Mouse (Mus musculus): ENCODE results near the gene Vgll4.

The Vgll4 gene

DNA sequence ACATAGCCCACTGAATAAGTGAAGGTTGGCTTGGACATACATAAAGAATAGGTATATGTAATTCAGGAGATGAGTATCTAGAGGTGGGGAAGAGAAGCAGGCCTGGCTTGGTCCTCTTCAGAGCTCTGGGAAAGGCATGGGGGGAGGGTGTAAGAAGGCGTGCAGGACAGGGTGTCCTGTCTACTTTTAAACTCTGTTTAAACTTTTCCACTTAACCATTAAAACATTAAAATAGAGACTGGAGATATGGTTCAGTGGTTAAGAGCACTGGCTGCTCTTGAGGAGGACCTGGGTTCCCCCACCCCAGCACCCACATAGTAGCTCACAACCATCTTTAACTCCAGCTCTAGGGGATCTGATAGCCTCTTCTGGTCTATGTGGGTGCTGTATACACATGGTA is 3.2 kb upstream of the Vgll4 start:
- DNase-seq: no peak

DNA sequence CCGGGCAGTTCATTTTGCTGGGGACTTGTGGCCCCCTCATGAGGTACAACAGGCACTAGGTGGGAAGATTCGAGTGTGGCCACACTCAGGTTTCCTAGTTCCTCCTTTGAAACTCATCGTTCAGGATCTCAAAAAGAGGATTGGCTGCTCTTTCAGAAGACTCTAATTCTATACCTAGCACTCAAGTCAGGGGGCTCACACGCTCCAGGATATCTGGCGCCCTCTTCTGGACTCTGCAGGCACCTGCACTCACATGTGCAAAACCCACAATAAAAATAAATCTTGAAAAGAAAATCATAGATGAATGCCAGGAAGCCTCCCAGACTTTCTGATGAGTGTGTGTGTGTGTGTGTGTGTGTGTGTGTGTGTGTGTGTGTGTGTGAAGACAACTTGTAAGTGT is 1.1 kb upstream of the Vgll4 start:
- DNase-seq: peak; percentile 44 to 46

DNA sequence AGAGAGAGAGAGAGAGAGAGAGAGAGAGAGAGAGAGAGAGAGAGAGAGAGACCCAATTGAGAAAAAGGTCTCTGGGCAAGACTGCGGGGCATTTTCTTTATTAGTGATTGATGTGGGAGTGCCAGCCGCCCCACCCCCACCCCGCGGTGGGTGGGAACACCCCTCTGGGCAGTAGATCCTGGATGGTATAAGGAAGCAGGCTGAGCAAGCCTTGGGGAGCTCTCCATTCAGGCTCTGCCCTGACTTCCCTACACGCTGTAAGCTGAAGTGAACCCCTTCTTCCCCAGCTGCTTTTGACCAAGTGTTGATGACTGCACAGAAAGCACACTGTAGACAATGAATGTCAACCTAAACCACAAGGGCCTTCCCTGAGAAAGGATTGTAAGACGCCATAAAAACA is 592 bp upstream of the Vgll4 start:
- DNase-seq: no peak

DNA sequence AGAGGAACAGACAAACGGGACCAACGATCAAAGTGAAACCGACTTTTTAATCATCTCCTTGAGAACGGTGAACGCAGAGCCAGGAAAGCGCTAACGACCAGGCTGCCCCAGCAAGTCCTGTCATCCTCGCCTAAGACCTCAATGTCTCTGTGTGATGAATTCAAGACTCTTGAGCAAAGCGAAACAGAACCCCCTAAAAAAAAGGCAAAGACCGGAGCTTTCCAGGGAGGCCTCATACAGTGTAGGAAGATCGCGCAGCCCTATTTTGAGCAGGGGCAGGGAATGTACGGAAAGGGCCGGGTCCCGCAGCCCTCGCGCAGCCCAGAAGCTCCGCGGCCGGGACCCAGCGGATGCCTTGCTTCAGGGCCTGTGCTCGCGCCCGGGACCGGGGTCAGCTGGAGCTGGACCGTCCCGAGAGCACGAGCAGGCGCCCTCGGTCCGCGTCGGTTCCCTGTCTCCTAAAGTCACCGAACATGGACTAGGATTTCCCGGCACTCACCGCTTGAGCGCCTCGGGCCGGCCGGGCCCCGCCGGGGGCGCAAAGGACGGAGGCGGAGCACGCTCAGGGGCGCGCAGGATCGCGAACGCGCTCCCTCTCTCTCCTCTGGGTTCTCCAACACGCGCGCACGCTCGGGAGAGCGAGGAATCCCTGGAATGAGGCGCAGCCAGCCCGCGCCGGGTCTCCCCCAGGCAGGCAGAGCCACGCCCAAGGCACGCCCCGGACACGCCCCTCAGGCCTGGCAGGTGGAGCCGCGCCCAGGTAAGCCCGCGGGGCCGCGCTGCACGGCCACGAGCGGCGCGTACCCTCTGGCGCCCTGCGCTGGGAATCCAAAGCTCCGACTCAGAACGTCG is 1.2 kb downstream of the Vgll4 start:
- DNase-seq: peak; percentile 62 to 66

DNA sequence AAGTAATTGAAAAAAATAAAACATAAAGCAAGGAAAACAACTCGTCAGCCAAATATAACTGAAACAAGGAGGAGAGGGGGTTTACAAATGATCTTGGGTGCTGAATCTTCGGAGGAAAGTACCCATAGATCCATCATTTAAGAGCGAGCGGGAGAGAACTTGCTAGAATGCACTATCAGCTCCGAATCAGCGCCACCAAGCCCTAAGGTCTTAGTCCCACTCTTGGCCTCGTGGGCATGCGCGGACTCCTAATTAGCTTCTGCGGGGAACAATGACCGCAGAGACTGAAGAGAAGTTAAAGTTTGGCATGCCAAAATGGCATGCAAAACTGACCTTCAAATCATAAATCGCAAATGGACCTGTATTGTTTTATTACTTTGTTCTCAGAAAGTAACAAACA is 2.2 kb downstream of the Vgll4 start:
- no peak for DNase-seq

DNA sequence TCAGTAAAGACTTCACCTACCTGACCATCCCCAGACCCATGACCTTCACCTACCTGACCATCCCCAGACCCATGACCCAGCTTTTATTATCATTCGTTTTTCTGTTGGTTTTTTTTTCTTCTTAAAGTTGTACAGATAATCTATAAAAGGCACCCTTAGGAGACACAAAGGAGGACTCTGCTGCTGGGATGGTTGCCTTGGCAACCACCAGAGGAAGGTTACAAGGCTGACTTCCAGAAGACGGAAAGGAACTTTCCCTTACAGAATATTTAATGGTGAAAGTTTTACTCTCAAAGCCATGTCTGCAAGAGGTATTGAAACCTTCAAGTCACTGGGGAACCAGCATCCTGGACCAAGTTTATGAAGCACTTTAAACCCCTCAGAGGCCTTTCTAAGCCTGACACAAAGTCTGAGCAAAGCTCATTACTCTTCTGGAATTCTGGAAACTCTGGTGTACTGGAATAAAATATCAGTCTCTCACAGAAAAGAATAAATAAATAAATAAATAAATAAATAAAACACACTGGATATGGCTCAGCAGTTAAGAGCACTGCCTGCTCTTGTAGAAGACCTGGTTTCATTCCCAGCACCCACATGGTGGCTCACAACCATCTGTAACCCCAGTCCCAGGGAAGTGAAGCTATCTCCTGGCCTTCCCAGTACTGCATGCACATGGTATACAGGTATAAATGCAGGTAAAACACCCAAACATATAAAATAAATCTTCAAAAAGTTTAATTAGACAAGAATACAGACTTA is 3.2 kb downstream of the Vgll4 start:
- no peak for DNase-seq

DNA sequence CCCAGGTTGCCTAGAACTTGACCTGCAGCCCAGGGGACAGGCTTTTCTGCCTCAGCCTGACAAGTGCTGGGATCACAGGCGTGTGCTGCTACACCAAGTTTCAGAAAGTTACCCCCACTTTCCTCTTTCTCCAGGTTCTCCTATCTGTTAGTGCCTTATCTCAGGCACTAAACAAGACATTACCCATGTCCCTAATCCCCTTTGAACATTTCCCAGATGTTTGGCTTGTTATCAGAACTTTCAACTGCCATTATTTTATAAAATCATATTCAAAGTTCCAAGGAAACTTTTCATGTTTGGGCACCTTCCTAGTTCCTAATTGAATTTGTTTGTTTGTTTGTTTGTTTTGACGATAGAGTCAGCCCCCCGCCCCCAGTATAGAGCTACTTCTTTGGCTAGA is 4.0 kb downstream of the Vgll4 start:
- no peak for DNase-seq

DNA sequence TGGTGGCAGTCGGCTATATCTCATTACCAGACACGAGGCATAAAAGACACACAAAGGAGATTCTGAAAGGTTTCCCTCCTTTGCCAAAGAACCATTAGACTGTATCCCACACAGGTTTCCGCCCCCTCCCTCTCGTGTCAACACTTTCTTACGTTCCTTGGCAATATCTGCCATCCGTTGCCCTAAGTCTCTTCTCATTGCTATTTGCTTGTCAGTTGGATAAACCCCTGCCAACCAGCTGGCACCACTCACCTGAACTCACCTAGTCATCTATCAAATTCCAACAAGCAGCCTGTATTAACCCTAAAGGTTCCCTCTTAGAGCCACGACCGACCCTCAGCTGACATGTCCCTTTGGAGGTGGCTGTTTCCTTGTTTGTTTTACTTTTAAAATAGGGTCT is 4.4 kb downstream of the Vgll4 start:
- no peak for DNase-seq

DNA sequence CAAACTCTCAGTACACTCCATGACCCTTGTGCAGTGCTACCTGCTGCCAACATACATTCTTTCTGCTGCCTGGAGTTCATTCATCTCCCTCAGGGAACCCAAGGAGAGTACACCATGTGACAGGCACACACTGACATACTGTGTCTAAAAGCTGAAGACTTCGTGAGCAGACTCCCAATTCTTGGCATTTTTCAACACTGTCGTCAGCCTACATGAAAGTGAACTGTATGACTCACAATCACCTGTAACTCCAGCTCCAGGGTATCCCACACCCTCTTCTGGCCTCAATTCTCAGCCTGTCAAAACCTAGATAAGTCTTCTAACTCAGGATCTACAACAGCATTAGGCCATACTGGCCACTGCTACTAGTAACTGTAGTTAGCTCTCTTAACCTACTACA is 5.6 kb downstream of the Vgll4 start:
- DNase-seq: no peak

DNA sequence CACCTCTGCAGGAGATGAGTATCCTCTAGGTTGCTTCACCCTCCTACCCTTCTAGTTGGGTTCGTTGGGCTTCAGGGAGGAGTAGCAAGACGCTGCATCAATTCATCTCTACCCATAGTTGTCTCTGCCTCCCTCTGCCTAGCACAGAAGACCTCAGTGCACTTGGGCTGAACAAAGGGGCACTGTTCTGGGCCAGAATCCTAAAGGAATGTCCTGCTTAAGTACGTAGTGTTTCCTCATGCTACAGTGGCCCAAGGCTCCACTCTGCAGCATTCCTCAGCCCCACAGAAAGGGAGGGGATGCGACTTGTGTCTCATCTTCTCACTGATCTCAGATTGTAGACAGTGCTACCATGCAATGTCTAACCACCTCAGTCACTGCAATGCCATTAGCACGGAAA is 6.2 kb downstream of the Vgll4 start:
- no peak for DNase-seq

DNA sequence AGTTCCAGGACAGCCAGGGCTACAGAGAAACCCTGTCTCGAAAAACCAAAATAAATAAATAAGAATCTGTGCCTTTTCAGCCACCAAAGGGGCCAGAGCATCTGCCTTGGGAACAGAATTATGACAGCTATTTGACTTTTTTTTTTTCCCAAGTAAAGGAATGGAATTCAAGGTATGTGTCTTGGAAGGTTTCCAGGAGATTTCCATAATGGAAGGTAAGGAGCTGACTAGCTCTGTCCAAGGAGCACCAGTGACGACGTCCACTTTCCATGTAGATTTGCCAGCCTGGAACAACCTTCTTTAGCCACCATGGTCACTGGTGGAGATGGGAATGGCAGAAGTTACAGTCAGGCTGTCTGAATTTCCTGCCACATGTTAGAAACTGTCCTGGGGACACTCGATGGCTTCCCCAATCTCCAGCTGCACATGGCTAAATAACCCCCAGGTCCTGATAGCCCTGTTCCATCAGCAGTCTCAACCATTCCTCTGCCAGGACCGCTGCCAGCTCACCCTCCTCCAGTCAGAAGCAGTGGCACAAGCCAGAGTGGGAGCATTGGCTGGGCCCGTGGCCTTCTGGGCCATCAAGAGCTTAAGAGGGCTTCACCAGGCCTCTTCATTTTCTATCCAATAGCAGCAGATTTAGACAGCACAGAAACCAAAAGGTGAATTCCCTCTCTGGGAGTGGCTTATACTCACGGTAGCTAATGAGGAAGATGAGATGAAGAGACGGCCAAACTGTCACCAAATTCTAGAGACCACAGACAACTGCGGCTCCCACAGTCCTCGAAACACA is 8.3 kb downstream of the Vgll4 start:
- no peak for DNase-seq

DNA sequence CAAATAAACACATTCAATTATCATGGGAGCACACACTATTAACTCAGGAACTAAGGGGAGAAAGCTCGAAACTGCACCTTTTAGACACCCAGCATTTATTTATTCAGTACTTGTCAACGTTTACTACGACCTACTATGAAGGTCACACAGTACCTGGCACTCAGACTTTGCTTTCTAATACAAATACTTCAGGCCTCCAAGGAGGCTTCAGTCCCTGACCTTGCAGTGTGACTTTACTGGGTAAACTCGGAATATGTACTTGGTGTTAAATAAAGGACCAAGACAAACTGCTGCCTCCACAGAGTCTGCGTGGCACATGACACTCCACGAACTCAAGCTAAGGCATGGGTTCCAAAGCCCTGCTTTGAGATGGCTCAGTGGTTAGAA is 10.8 kb downstream of the Vgll4 start:
- DNase-seq: no peak

DNA sequence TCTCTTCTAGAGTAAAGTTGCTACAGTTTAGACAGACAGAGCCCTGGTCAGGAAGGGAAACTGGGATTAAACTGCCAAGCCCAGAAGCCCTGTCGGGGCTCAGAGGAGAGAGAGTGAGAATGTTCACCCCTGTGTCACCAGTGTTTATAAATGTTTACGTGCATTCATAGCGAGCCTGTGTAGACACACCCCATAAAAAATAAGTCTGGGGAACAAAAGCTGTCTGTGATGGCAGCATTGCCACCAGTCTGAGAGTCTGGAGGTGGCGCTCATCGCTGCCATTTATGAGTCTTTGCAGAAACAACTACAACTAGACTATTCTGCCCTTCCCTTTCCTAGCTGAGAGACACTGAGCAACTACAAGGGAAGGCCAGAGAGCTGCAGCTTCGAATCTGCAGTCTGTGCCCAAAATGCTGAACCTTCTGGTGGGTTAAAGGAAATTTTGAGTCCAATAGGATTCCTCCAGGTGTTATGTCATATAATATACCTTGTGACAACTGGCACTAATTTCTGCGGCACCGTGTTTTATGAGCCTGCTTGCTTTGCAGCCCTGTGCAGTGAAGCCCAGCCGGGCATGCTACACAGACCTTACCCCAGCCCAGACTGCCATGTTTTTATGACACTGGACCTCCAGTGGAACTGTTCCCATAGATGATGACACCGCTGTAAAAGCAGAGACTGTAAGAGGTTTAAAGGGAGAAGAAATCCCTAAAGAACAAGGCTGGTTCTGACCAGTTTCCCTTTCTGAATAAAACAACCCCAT is 11.4 kb downstream of the Vgll4 start:
- DNase-seq: no peak

DNA sequence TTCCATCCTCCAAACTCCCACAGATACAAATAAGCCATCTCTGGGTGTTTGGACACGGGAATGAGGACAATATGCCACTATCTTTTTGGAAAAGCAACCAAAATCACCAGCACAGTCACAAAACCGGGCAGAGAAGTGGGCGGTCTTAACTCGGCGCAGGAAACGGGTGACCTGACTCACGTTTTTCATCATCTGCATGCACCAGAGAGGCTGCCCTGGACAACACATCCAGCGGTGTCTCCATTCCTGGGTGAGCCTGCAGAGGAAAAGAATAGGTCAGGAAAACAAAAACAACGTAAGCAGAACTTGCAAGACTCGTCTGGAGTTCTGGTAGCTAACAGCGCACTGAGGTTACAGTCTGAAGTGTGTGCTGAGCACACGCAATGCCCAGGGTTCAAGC is 12.0 kb downstream of the Vgll4 start:
- no peak for DNase-seq

DNA sequence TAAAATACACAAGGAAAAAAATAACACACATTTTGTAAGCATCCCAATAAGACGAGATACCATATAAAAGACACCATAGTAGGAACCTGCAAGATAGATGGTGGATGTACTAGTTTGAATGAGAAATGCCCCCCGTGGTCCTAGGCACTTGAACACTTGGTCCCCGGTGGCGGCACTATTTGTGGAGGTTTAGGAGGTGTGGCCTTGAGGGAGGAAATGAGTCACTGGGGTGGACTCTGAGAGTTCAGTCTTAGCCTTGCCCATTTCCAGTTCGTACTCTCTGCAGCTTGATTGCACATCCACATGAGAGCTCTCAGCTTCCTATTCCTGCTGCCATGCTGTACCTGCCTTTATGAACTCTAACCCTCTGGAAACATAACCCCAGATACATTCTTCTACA is 15.3 kb downstream of the Vgll4 start:
- no peak for DNase-seq

DNA sequence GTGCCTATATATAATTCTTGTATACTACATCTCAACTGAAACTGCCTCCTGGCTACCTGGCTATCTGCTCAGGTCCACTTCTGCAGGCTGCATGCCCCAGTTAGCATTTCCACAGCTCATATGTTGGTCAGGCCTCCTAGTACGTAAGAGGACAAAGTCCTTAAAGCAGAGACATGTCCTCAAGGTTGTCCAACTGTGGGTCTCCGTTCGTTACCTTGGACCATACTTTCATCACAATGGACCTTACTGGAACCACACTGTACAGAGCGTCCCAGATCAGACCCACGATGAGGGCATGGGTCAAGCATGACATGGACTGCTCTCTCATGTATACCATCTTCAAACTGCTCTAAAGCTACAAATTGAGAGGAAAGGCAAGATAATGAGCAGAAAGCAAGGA is 16.2 kb downstream of the Vgll4 start:
- no peak for DNase-seq

DNA sequence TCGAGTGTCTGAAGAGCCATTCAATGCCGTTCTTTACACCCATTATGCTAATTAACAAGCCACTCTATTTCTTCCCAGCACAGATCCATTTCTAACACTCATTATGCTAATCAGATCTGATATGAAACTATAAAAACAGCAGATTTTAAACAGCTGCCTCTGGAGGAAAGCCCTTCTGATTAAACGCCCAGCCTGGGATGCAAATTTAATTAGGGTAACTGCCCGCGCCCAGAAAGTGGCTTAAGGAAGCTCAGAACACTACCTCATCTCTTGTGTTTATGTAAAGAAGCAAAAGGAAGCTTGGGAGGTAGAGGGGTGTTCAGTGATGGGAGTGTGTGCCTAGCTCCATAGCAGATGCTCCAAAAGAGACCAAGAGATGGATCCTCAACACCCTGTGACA is 17.4 kb downstream of the Vgll4 start:
- no peak for DNase-seq

DNA sequence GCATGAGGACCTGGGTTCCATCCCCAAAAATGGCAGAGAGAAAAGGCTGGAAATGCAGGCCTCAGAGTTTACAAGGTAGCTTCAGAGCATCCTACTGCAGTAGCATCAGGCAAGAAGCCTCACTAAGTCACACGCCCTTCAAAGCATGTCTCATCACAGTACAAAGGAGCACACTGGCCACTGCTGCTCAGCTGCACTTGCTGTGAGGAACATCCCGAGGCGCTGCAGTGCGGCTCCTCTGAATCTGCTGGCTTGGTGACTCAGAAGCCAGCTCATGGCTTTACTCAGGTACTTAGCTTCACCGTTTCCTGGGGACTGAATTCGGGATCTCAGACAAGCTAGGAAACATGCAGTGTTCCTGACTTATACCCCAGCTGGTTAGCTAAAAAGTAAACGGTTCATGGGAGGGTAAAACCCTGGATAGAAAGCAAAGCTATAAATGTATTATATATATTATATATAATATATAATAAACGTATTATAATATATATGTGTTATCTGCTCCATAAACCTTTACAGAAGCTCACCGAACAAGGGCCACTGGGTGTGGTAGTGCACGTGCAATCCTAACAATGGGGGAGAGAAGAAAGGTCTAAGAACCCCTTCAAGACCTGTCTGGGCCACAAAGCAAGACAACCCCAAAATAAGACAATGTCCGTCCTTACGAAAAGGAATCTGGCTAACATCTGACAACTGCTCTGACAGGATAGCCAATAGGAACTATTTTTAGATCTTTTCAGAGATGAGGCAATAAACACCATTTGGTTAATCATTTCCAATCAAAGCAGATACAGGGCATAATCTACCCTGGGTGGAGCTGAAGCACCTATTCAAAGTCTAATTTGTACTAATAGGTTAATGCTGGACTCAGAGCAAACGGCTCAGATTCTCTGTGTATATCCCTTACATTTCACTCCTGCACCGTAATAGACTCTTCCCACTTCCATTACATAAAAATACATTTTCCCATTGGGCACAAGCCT is 25.0 kb downstream of the Vgll4 start:
- no peak for DNase-seq

DNA sequence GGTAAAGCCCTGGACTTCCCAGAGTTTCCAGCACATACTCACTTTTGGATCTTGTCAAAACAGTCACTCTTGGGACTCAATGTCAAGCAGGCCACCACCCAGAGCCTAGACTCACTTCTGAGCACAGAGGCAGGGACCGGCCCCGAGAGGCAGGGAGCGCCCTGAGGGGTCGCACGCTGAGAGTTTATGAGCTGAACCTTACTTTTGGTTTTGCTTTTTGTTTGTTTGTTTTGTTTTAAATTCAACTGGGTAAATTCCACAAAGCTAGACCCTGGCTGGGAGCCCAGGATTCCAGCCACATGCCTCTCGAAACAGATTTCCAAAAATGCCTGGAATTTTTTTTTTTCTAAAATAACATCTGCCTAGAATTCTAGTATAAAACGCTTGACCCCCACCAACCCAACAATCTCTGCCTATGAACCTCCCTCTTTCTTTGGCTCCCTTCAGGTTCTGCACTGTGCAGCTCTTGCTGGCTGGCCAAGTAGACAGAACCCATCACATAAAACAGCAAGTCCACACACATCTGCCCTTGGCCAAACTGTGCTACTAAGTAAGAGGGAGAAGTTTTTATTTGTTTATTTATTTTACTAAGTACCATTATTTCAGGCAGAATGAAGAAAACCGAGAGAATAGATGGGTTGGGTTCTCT is 28.5 kb downstream of the Vgll4 start:
- no peak for DNase-seq

DNA sequence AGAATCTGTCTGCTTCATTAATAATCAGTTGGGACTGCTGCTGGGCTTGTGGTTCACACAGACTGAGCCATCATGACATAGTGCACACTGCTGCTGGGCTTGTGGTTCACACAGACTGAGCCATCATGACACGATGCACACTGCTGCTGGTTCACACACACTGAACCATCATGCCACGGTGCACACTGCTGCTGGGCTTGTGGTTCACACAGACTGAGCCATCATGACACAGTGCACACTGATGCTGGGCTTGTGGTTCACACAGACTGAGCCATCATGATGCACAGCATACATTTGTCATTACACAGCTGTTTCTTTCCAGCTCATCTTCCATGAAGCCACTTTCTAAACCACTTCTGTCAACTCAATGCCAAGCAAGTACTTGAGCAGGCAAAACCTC is 30.1 kb downstream of the Vgll4 start:
- no peak for DNase-seq

DNA sequence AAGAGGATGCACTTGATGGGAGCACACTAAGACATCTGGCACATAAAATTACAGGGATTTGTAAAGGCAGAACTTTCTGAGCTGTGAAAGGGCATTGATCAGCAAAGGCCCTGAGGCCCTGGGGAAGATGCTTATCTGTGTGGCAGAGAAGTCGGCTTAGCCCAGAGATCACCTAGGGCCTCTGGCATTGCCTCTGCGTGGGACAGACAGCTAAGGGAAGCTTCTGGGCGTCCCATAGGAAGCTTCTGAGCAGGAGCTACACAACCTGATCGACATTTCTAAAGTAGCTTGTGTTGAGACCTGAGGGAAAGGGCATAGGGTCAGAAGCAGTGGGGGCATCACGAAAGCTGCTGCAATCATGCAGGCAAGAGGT is 32.9 kb downstream of the Vgll4 start:
- no peak for DNase-seq
